Mouse (Mus musculus) stomach, postnatal 0 days (tissue): ENCODE data around the gene Asna1.

Source experiments
- CTCF ChIP-seq: IDR thresholded peaks from 2 replicates; pipeline ENCODE4 v1.5.1; 2016; ENCODE audit warnings: antibody characterized with exemption, low read depth, mild to moderate bottlenecking, moderate library complexity
- EP300 ChIP-seq: optimal IDR thresholded peaks from 2 replicates; pipeline ENCODE3; 2016; ENCODE audit warnings: antibody characterized with exemption

DNA sequence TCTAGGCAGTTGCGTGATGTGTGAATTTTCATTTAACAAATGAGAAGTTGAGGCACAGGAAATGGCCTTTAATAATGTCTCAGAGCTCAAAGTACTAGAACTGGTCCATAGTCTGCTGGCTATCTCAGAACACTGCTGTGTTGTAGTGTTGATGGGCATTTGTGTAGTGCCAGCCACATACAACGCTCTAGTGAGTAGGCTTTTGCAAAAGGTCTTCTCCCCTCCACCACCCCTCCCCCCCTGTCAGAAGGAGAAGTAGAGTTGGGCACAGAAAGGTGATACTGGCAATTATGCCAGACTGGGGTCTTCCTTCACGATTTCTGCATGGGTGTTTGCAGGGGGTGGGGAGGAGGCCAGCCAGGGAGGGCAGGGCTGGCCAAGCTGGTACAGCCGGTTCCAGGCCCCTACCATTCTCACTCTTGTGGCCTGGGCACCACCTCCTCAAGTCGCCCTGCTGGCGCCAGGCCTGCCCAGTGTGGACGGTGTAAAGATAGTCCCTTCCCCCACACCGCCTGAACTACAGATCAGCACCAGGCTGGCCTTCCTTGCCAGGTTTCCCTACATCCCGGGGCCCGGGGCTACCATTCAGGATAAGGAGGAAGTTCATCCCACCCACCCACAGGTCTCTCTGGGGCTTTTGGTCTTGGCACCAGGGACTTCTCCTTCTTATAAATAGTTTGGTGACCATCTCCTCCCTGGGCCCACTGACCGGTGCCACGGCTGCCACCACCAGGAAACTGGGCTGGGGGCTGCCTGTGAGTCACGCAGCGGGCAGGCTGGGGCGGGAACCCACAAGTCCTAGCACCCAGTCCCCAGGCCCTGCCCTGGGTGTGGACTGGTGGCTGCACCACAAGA is 43.2 kb downstream of the Asna1 start:
- TF ChIP-seq EP300 (no peak), CTCF (no peak)
